ENCODE assay signal across 8 mouse cellular contexts in genomic region chr6:85904642-85905061, GRCm38 (mm10). TPM values are rescaled to one million over a fixed set of nuclear protein-coding genes. Genes with fewer than 3 reads are reported as not detected.
DNase-seq lines count a peak whose midpoint lies in the region; ATAC-seq and TF ChIP-seq lines count a peak whose summit lies in the region.
"Not testable (repeated sequence)": the region's sequence is repeated elsewhere in the genome, so short reads cannot be mapped to it uniquely, and the experiment has no call there.

Gene Nat8f4 (minus strand): TSS chr6:85904884.

- not testable (repeated sequence) for H3K36me3 ChIP-seq in forebrain, embryonic 10.5 days (replicated peaks); heart, embryonic 14.5 days (ENCODE audit: control insufficient read depth, insufficient read depth, low read length); liver, adult 2 months (ENCODE audit: control insufficient read depth, insufficient read depth, low read length); splenic B cell, adult 2 months (ENCODE audit: control insufficient read depth, insufficient read depth, low read length, poor library complexity, severe bottlenecking)

- not testable (repeated sequence) for H3K27me3 ChIP-seq in forebrain, embryonic 10.5 days (ENCODE audit: poor library complexity, severe bottlenecking); heart, embryonic 14.5 days (ENCODE audit: control insufficient read depth, insufficient read depth, low read length); liver, adult 2 months (ENCODE audit: control insufficient read depth, insufficient read depth, low read length); splenic B cell, adult 2 months (ENCODE audit: control insufficient read depth, insufficient read depth, low read length, poor library complexity, severe bottlenecking)

- not testable (repeated sequence) for H3K9me3 ChIP-seq in forebrain, embryonic 10.5 days; heart, embryonic 14.5 days (ENCODE audit: control insufficient read depth, low read length)

- not testable (repeated sequence) for H3K79me2 ChIP-seq in liver, adult 2 months (ENCODE audit: control insufficient read depth, insufficient read depth, low read length)

- TF ChIP-seq CTCF in liver, adult 2 months (IDR thresholded peaks at IDR 0.05; ENCODE audit: low read depth, low read length), result peak; percentile 72

- not testable (repeated sequence) for ATAC-seq in heart, embryonic 14.5 days (ENCODE audit: insufficient number of reproducible peaks, insufficient read depth, low FRiP score, low read depth)
- peak; percentile 40; the same call in 1 of the 2 replicates for ATAC-seq in monocyte, adult 5-6 weeks (replicated peaks; ENCODE audit: insufficient number of reproducible peaks, low FRiP score, low TSS enrichment, poor library complexity, severe bottlenecking)

- DNase-seq in CD4-positive, CD25-positive, alpha-beta regulatory T cell, adult 2 months (ENCODE audit: low read depth, low spot score), result peak; percentile 77
- peak; percentile 22 for DNase-seq in c-Kit-positive CD71-negative TER-119-negative erythroid progenitor cells, embryonic 14.5 days (ENCODE audit: low read depth)
- peak; percentile 57 for DNase-seq in forebrain, embryonic 10.5 days (ENCODE audit: extremely low spot score, low spot score)
- peak; percentile 86 for DNase-seq in kidney, postnatal 10 days
- peak; percentile 51 for DNase-seq in liver, adult 2 months (ENCODE audit: extremely low read depth, low read depth, low spot score)
- DNase-seq in splenic B cell, adult 2 months (ENCODE audit: low read depth, low spot score), result peak; percentile 68

- 14% methylated on average over 20 of the region's 20 CpGs for WGBS in forebrain, embryonic 10.5 days
- 19% methylated on average over 20 of the region's 20 CpGs for WGBS in heart, embryonic 14.5 days
- WGBS in liver, adult 2 months, result 10% methylated on average over 20 of the region's 20 CpGs

- peak within 1 kb of the TSS; percentile 49 for H3K4me2 ChIP-seq in heart, embryonic 14.5 days (ENCODE audit: low read length)

- H3K4me1 ChIP-seq in forebrain, embryonic 10.5 days; heart, embryonic 14.5 days (ENCODE audit: control insufficient read depth in 2 of 2, insufficient read depth in 2 of 2, low read length in 2 of 2): not testable (repeated sequence)
- peaks cover 25% of the 10 kb centered on the region for H3K4me1 ChIP-seq in liver, adult 2 months (ENCODE audit: control insufficient read depth, insufficient read depth, low read length)

- H3K27ac ChIP-seq in forebrain, embryonic 10.5 days, result peak within 1 kb of the TSS; percentile 58; the same call in 1 of the 2 replicates
- not testable (repeated sequence) for H3K27ac ChIP-seq in heart, embryonic 14.5 days (replicated peaks in 1 of 2; ENCODE audit: control insufficient read depth in 1 of 2, insufficient read depth in 1 of 2, low read depth in 2 of 2, low read length in 2 of 2)
- peak within 1 kb of the TSS; percentile 85 for H3K27ac ChIP-seq in liver, adult 2 months (replicated peaks; ENCODE audit: insufficient read depth, low read depth, low read length)

- not testable (repeated sequence) for TF ChIP-seq POLR2A in liver, adult 2 months (IDR thresholded peaks at IDR 0.05; ENCODE audit: extremely low read depth, insufficient read depth, low read length)

- H3K9ac ChIP-seq in heart, embryonic 14.5 days (ENCODE audit: low read length), result not testable (repeated sequence)
- H3K9ac ChIP-seq in liver, adult 2 months (ENCODE audit: low read depth, low read length), result peak within 1 kb of the TSS; percentile 96

- H3K4me3 ChIP-seq in forebrain, embryonic 10.5 days, result peak within 1 kb of the TSS; percentile 47
- peak within 1 kb of the TSS; percentile 31 to 51 for H3K4me3 ChIP-seq in heart, embryonic 14.5 days (ENCODE audit: control insufficient read depth in 1 of 2, insufficient read depth in 1 of 2, low read depth in 1 of 2, low read length in 2 of 2)
- peak within 1 kb of the TSS; percentile 82 for H3K4me3 ChIP-seq in liver, adult 2 months (ENCODE audit: insufficient read depth, low read depth, low read length)

RNA-seq across cellular contexts. Expression of gene Nat8f4, which starts in this region (rescaled TPM):
- polyA plus RNA-seq in forebrain, embryonic 10.5 days (2016; fragmentation: Nextera tagmentation; extraction: Ambion mirVana), result 6.2 and 6.7 TPM in 2 replicates
- polyA plus RNA-seq in heart, embryonic 14.5 days (2014; fragmentation: Nextera tagmentation; extraction: Ambion mirVana), result 2.6 TPM in 2 replicates
- 4.4 and 4.5 TPM in 2 replicates for total RNA-seq in liver, adult 2 months (2014; rRNA removed)
- 2.9 and 3.5 TPM in 2 replicates for polyA plus RNA-seq in liver, adult 2 months (2012; rRNA removed)
- total RNA-seq in monocyte, adult 5-6 weeks (2017), result 2.5 to 3.9 TPM (median 2.5 TPM) in 3 replicates

Comparison
In these comparisons a context has a peak if more than half of its experiments do, and no peak if none do; other contexts are left out.
1. DNase-seq: peak in every context shown above with its lines; median percentile 86 in kidney, postnatal 10 days; 77 in CD4-positive, CD25-positive, alpha-beta regulatory T cell, adult 2 months; 68 in splenic B cell, adult 2 months; 57 in forebrain, embryonic 10.5 days; 51 in liver, adult 2 months; 22 in c-Kit-positive CD71-negative TER-119-negative erythroid progenitor cells, embryonic 14.5 days.